Mouse (Mus musculus): Measurements from ENCODE around the gene Tspyl4. TPM values are rescaled to one million over a fixed set of nuclear protein-coding genes. Genes with fewer than 3 reads are reported as not detected.
A peak's percentile ranks its signal among the peaks of the same experiment; 100 is the strongest.

Tspyl4 gene
- polyA plus RNA-seq, 1 experiment, result 29.5 TPM

GRCm38 (mm10) chr10:34271681-34272080 is 25.6 kb upstream of the Tspyl4 start:
- Histone ChIP-seq H3K27ac (ENCODE audit: control insufficient read depth, insufficient read depth, low read length) (no peak overlapping the region), H3K4me1 (replicated peaks; ENCODE audit: control insufficient read depth, insufficient read depth, low read length) (no peaks in the 10 kb centered on the region), H3K36me3 (ENCODE audit: control insufficient read depth, insufficient read depth, low read length) (no peaks in the 10 kb centered on the region), H3K4me3 (ENCODE audit: control insufficient read depth, insufficient read depth, low read length) (no peak overlapping the region), H3K27me3 (ENCODE audit: control insufficient read depth, insufficient read depth, low read length) (no peaks in the 10 kb centered on the region)
- DNase-seq, result no peak
- no peak for TF ChIP-seq POLR2A (IDR thresholded peaks at IDR 0.05; ENCODE audit: control insufficient read depth, extremely low read depth, insufficient read depth, low read length, poor library complexity)
- TF ChIP-seq CTCF (IDR thresholded peaks at IDR 0.05; ENCODE audit: borderline replicate concordance, control insufficient read depth, extremely low read depth, insufficient read depth, low read length, poor library complexity), result no peak
- WGBS, result 94% methylated on average over 7 of the region's 7 CpGs

GRCm38 (mm10) chr10:34280591-34281175 is 16.6 kb upstream of the Tspyl4 start:
- 13% methylated on average over 13 of the region's 13 CpGs for WGBS
- H3K27ac ChIP-seq (ENCODE audit: control insufficient read depth, insufficient read depth, low read length), result no peak overlapping the region
- DNase-seq, result peak; percentile 40
- no peaks in the 10 kb centered on the region for H3K36me3 ChIP-seq (ENCODE audit: control insufficient read depth, insufficient read depth, low read length)
- no peaks in the 10 kb centered on the region for H3K27me3 ChIP-seq (ENCODE audit: control insufficient read depth, insufficient read depth, low read length)
- peaks cover 6% of the 10 kb centered on the region for H3K4me1 ChIP-seq (replicated peaks; ENCODE audit: control insufficient read depth, insufficient read depth, low read length)
- TF ChIP-seq POLR2A (IDR thresholded peaks at IDR 0.05; ENCODE audit: control insufficient read depth, extremely low read depth, insufficient read depth, low read length, poor library complexity) (no peak), CTCF (IDR thresholded peaks at IDR 0.05; ENCODE audit: borderline replicate concordance, control insufficient read depth, extremely low read depth, insufficient read depth, low read length, poor library complexity) (no peak)
- no peak overlapping the region for H3K4me3 ChIP-seq (ENCODE audit: control insufficient read depth, insufficient read depth, low read length)

- no peak for TF ChIP-seq POLR2A (IDR thresholded peaks at IDR 0.05; ENCODE audit: control insufficient read depth, extremely low read depth, insufficient read depth, low read length, poor library complexity)
- no peak for TF ChIP-seq CTCF (IDR thresholded peaks at IDR 0.05; ENCODE audit: borderline replicate concordance, control insufficient read depth, extremely low read depth, insufficient read depth, low read length, poor library complexity)
- Histone ChIP-seq H3K4me3 (ENCODE audit: control insufficient read depth, insufficient read depth, low read length) (peak overlapping the region; percentile 54), H3K36me3 (ENCODE audit: control insufficient read depth, insufficient read depth, low read length) (no peaks in the 10 kb centered on the region), H3K27ac (ENCODE audit: control insufficient read depth, insufficient read depth, low read length) (peak overlapping the region; percentile 90), H3K4me1 (replicated peaks; ENCODE audit: control insufficient read depth, insufficient read depth, low read length) (peaks cover 6% of the 10 kb centered on the region), H3K27me3 (ENCODE audit: control insufficient read depth, insufficient read depth, low read length) (no peaks in the 10 kb centered on the region)
- DNase-seq, result no peak
- 13% methylated on average over 14 of the region's 14 CpGs for WGBS
Measured at GRCm38 (mm10) chr10:34281211-34281961, 15.9 kb upstream of the Tspyl4 start.

- H3K27ac ChIP-seq (ENCODE audit: control insufficient read depth, insufficient read depth, low read length), result peak within 1 kb of the TSS; percentile 90
- under 1% methylated on average over 38 of the region's 38 CpGs for WGBS
- no peaks in the 10 kb centered on the region for H3K36me3 ChIP-seq (ENCODE audit: control insufficient read depth, insufficient read depth, low read length)
- TF ChIP-seq POLR2A (IDR thresholded peaks at IDR 0.05; ENCODE audit: control insufficient read depth, extremely low read depth, insufficient read depth, low read length, poor library complexity), result peak; percentile 93
- 0 out of 2 replicates have a peak, but pooled peaks have one; percentile 25 for TF ChIP-seq CTCF (IDR thresholded peaks at IDR 0.05; ENCODE audit: borderline replicate concordance, control insufficient read depth, extremely low read depth, insufficient read depth, low read length, poor library complexity)
- peak within 1 kb of the TSS; percentile 80 for H3K4me3 ChIP-seq (ENCODE audit: control insufficient read depth, insufficient read depth, low read length)
- no peaks in the 10 kb centered on the region for H3K27me3 ChIP-seq (ENCODE audit: control insufficient read depth, insufficient read depth, low read length)
- peaks cover 6% of the 10 kb centered on the region for H3K4me1 ChIP-seq (replicated peaks; ENCODE audit: control insufficient read depth, insufficient read depth, low read length)
- peak; percentile 98 for DNase-seq
Measured at GRCm38 (mm10) chr10:34281962-34282388, 15.3 kb upstream of the Tspyl4 start, which contains the start of gene Tspyl1. Tspyl1 (plus strand) TSS chr10:34282190.

GRCm38 (mm10) chr10:34282420-34283238 is 14.6 kb upstream of the Tspyl4 start:
- DNase-seq, result no peak

GRCm38 (mm10) chr10:34296911-34297298 is 337 bp upstream of the Tspyl4 start:
- Histone ChIP-seq H3K36me3 (ENCODE audit: control insufficient read depth, insufficient read depth, low read length) (no peaks in the 10 kb centered on the region), H3K4me3 (ENCODE audit: control insufficient read depth, insufficient read depth, low read length) (no peak overlapping the region), H3K27ac (ENCODE audit: control insufficient read depth, insufficient read depth, low read length) (no peak overlapping the region), H3K27me3 (ENCODE audit: control insufficient read depth, insufficient read depth, low read length) (no peaks in the 10 kb centered on the region), H3K4me1 (replicated peaks; ENCODE audit: control insufficient read depth, insufficient read depth, low read length) (peaks cover 28% of the 10 kb centered on the region)
- WGBS, result 8% methylated on average over 13 of the region's 13 CpGs
- no peak for DNase-seq
- TF ChIP-seq POLR2A (IDR thresholded peaks at IDR 0.05; ENCODE audit: control insufficient read depth, extremely low read depth, insufficient read depth, low read length, poor library complexity), result no peak
- no peak for TF ChIP-seq CTCF (IDR thresholded peaks at IDR 0.05; ENCODE audit: borderline replicate concordance, control insufficient read depth, extremely low read depth, insufficient read depth, low read length, poor library complexity)

More at GRCm38 (mm10) chr10:34282420-34283238, 14.6 kb upstream of the Tspyl4 start:
- Histone ChIP-seq H3K36me3 (ENCODE audit: control insufficient read depth, insufficient read depth, low read length) (peaks cover 6% of the 10 kb centered on the region), H3K27ac (ENCODE audit: control insufficient read depth, insufficient read depth, low read length) (peak overlapping the region; percentile 61), H3K4me3 (ENCODE audit: control insufficient read depth, insufficient read depth, low read length) (peak overlapping the region; percentile 80), H3K27me3 (ENCODE audit: control insufficient read depth, insufficient read depth, low read length) (no peaks in the 10 kb centered on the region), H3K4me1 (replicated peaks; ENCODE audit: control insufficient read depth, insufficient read depth, low read length) (peaks cover 6% of the 10 kb centered on the region)
- WGBS, result 3% methylated on average over 47 of the region's 47 CpGs
- no peak for TF ChIP-seq POLR2A (IDR thresholded peaks at IDR 0.05; ENCODE audit: control insufficient read depth, extremely low read depth, insufficient read depth, low read length, poor library complexity)
- no peak for TF ChIP-seq CTCF (IDR thresholded peaks at IDR 0.05; ENCODE audit: borderline replicate concordance, control insufficient read depth, extremely low read depth, insufficient read depth, low read length, poor library complexity)

Measured in thymus, adult 2 months (tissue).